Mouse (Mus musculus) spleen, adult 2 months (tissue): ENCODE data around the gene Mrpl27. TPM values are rescaled to one million over a fixed set of nuclear protein-coding genes. Genes with fewer than 3 reads are reported as not detected.
A peak's percentile ranks its signal among the peaks of the same experiment; 100 is the strongest.

Experiments used
- DNase-seq, 2 experiments: peaks; one replicate each; pipeline versions ENCODE4 v3.0.0 to v3.0.0-alpha.2; 2012 to 2021; ENCODE audit warnings: low spot score in 2 of 2, low read depth in 1 of 2
- H3K27ac ChIP-seq: fragments of 200-500 bp; 2 replicates; pipeline ENCODE4 v1.5.1; 2012; ENCODE audit warnings: low read length, inconsistent platforms; ENCODE audit not compliant: insufficient read depth
- H3K27me3 ChIP-seq: fragments of 200-500 bp; 2 replicates; pipeline ENCODE4 v1.6.1; 2012; ENCODE audit warnings: mild to moderate bottlenecking, moderate library complexity, low read length, inconsistent platforms; ENCODE audit not compliant: control insufficient read depth, insufficient read depth
- H3K36me3 ChIP-seq: fragments of 200-500 bp; 2 replicates; pipeline ENCODE4 v1.6.1; 2012; ENCODE audit warnings: mild to moderate bottlenecking, low read length, inconsistent platforms; ENCODE audit not compliant: control insufficient read depth, insufficient read depth
- H3K4me1 ChIP-seq: fragments of 200-500 bp; 2 replicates; pipeline ENCODE4 v1.6.1; 2011; ENCODE audit warnings: inconsistent platforms; ENCODE audit not compliant: control insufficient read depth, insufficient read depth, insufficient read length
- H3K4me3 ChIP-seq: fragments of 200-500 bp; 2 replicates; pipeline ENCODE4 v1.5.1; 2011; ENCODE audit warnings: mild to moderate bottlenecking, inconsistent platforms; ENCODE audit not compliant: insufficient read depth, insufficient read length; ENCODE audit errors: extremely low read depth
- CTCF ChIP-seq: fragments of 200-500 bp; IDR thresholded peaks from 2 replicates; pipeline ENCODE4 v1.5.1; 2011; ENCODE audit warnings: mild to moderate bottlenecking, inconsistent platforms; ENCODE audit not compliant: insufficient read depth, insufficient read length, insufficient replicate concordance; ENCODE audit errors: extremely low read depth
- POLR2A ChIP-seq: fragments of 200-500 bp; IDR thresholded peaks from 2 replicates; pipeline ENCODE4 v1.6.1; 2011; ENCODE audit warnings: low read depth, low read length, inconsistent platforms
- WGBS: fragments of 180-500 bp; shearing (Covaris S2); methylation state at CpG from one replicate; pipeline ENCODE4 v1.1.7; 2018; 5-methylcytosine and 5-hydroxymethylcytosine counted together
- polyA plus RNA-seq: library from polyadenylated mRNA; depleted of rRNA; stranded (reverse); fragments of >200 nt; gene quantifications from 2 replicates; pipeline ENCODE4 v1.2.3, GENCODE M21; 2012

Mrpl27 gene
- polyA plus RNA-seq, 1 experiment: 11.9 TPM

- DNase-seq: no peak
- Histone ChIP-seq H3K4me3 (no peak overlapping the region), H3K27me3 (no peaks in the 10 kb centered on the region), H3K36me3 (peaks cover 37% of the 10 kb centered on the region), H3K27ac (no peak overlapping the region), H3K4me1 (no peaks in the 10 kb centered on the region)
- TF ChIP-seq CTCF: no peak
- TF ChIP-seq POLR2A: no peak
- 88% methylated on average over 6 of the region's 6 CpGs for WGBS
These were observed 11.7 kb downstream of the Mrpl27 start for GRCm38 (mm10) chr11:94665281-94665680.

DNA sequence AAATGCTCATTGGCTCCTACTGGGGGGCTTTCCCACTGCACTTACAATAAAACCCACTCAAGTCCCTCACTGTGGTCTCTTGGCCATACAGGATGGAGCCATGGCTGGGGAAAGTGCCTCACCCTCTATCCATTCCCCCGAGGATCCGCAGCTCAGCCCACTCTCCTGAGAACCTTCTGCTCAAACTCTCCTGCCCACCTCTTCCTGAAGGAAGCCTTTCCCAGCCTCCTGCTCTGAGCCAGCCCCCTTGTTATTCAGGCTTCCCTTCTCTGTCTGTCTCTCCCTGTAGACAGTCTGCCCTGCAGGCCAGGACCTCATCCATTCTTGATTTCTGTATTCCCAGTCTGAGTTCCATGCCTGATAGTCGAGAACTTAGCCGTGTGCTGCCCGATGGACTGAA, 21.4 kb downstream of the Mrpl27 start:
- 89% methylated on average over 5 of the region's 5 CpGs for WGBS
- H3K27ac ChIP-seq: no peak overlapping the region

DNA sequence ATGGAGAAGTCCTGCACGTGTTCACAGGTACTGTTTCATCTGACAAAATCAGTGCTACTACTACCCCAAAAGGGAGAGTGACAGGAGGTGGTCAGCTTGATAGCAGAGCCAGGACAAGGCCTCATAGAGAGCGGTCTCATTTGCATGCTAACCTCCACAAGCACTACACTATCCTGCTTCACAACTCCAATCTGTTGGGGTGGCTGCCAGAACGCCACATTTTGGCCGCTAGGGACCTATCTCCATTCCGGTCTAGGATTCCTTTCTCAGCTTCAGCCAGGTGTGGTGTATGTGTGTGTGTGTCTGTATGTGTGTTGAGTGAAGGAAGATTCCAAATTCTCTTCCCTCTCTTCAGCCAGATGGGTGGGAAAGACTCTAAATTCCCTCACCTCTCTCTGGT, 21.9 kb downstream of the Mrpl27 start:
- Histone ChIP-seq H3K4me3 (no peak overlapping the region), H3K27ac (no peak overlapping the region), H3K4me1 (peaks cover 16% of the 10 kb centered on the region), H3K27me3 (no peaks in the 10 kb centered on the region), H3K36me3 (no peaks in the 10 kb centered on the region)
- TF ChIP-seq CTCF (no peak), POLR2A (no peak)
- WGBS: 91% methylated on average over 5 of the region's 5 CpGs
- no peak for DNase-seq

More for the DNA sequence above, 21.4 kb downstream of the Mrpl27 start:
- no peaks in the 10 kb centered on the region for H3K27me3 ChIP-seq
- DNase-seq: no peak
- peaks cover 16% of the 10 kb centered on the region for H3K4me1 ChIP-seq
- TF ChIP-seq CTCF: no peak
- no peak for TF ChIP-seq POLR2A
- 0 out of 2 replicates have a peak, but pooled peaks cover 1% of the 10 kb centered on the region for H3K36me3 ChIP-seq
- no peak overlapping the region for H3K4me3 ChIP-seq

DNA sequence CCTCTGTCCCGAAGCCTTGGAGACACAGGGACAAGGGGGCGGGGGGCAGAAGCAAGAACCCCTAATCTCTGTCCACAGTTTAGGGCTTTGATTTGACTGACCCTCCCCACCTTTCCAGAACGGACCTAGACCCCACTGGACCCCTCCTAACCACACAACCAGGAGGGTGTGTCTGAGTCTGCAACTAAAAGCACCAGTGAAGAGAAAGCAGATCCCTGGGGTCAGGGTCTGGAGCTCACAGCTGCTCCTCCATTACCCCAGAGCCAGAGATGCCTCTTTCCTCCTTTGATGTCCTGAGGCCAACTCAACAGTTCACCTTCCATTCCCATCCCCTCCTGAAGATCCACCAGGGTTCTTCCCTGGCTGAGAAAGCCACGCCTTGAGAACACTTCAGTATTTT, 22.7 kb downstream of the Mrpl27 start:
- no peaks in the 10 kb centered on the region for H3K36me3 ChIP-seq
- peak overlapping the region; percentile 99; the same call in 1 of the 2 replicates for H3K4me3 ChIP-seq
- no peak for DNase-seq
- H3K4me1 ChIP-seq: peaks cover 16% of the 10 kb centered on the region
- H3K27ac ChIP-seq: no peak overlapping the region
- WGBS: 51% methylated on average over 4 of the region's 4 CpGs
- no peaks in the 10 kb centered on the region for H3K27me3 ChIP-seq
- no peak for TF ChIP-seq CTCF
- TF ChIP-seq POLR2A: no peak

- Histone ChIP-seq H3K27me3 (no peaks in the 10 kb centered on the region), H3K4me3 (peak within 1 kb of the TSS; percentile 99), H3K4me1 (peaks cover 16% of the 10 kb centered on the region), H3K36me3 (no peaks in the 10 kb centered on the region), H3K27ac (peak within 1 kb of the TSS; percentile 50; the same call in 1 of the 2 replicates)
- peak; percentile 77 to 88 for DNase-seq
- TF ChIP-seq CTCF (no peak), POLR2A (peak; percentile 65)
- WGBS: 1% methylated on average over 63 of the region's 82 CpGs
These were observed 23.4 kb downstream of the Mrpl27 start, which contains the start of gene Xylt2 for GRCm38 (mm10) chr11:94676754-94677606. TSS of gene Xylt2 (minus strand) at chr11:94677515.

GRCm38 (mm10) chr11:94677607-94678145, 24.1 kb downstream of the Mrpl27 start:
- H3K4me1 ChIP-seq: peaks cover 16% of the 10 kb centered on the region
- no peak for DNase-seq
- no peaks in the 10 kb centered on the region for H3K36me3 ChIP-seq
- no peaks in the 10 kb centered on the region for H3K27me3 ChIP-seq
- no peak overlapping the region for H3K27ac ChIP-seq
- 40% methylated on average over 15 of the region's 15 CpGs for WGBS
- TF ChIP-seq POLR2A (no peak), CTCF (no peak)
- peak overlapping the region; percentile 53 for H3K4me3 ChIP-seq

- TF ChIP-seq CTCF (no peak), POLR2A (no peak)
- Histone ChIP-seq H3K4me1 (peaks cover 13% of the 10 kb centered on the region), H3K27ac (no peak overlapping the region), H3K36me3 (no peaks in the 10 kb centered on the region), H3K4me3 (no peak overlapping the region), H3K27me3 (no peaks in the 10 kb centered on the region)
- DNase-seq: no peak
These were observed 27.1 kb downstream of the Mrpl27 start for GRCm38 (mm10) chr11:94680639-94681038.
